Mouse (Mus musculus): ENCODE measurements around the gene Fto. TPM values are rescaled to one million over a fixed set of nuclear protein-coding genes. Genes with fewer than 3 reads are reported as not detected.

Gene Fto
- total and polyA plus RNA-seq, 3 experiments = 8.4 to 43.2 (median 15.7) TPM

DNA sequence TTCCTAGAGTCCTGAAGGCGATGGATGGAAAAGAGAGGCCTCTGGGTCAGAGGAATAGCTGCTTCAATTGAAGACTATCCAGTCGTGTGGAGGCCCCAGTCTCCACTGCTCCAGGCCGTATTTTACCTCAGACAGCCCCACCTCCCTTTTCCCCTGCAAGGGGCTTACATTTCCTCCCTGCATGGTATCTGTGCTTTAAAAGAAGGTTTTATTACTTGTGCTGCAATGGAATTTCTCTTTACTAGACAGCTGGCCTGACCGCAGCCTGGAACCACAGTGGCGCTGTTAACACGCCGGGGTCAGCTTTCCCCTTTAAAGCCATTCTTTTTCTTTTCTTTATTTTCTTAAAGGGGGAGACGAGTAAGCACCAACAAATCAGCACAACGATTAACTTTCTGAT, 300.3 kb downstream of the Fto start:
- DNase-seq (ENCODE audit: extremely low read depth) = no peak

DNA sequence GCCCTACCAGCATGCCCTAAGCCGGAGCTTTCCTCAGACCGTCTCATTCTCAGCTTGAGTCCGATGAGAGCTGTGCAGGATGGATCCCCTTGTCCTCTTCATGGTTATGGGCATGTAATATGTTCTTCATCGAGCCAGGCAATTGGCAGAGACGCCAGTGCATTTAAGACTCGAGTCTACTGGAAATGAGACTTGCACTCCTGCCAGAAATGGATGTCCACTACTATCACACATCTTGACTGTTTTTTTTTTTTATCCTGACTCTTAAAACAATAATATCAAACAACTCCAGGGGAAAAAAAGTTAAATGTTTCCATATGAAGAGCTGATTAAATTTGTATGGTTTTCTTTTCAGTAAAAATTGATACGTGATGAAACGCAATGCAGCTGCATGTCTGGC, 301.9 kb downstream of the Fto start:
- no peak overlapping the region for H3K4me2 ChIP-seq (ENCODE audit: insufficient read depth, low read depth, poor library complexity, severe bottlenecking)
- no peak overlapping the region for H3K4me3 ChIP-seq (replicated peaks in 1 of 3; ENCODE audit: low read depth in 2 of 3, low read length in 2 of 3, poor library complexity in 1 of 3)
- peaks cover 0 to 27% of the 10 kb centered on the region in 2 experiments for H3K36me3 ChIP-seq (replicated peaks in 1 of 2; ENCODE audit: control insufficient read depth in 1 of 2, insufficient read depth in 1 of 2, low read length in 1 of 2)
- 0 out of 4 replicates have a peak, but pooled peaks cover 0 to under 1% of the 10 kb centered on the region in 2 experiments for H3K4me1 ChIP-seq (ENCODE audit: control insufficient read depth in 1 of 2, insufficient read depth in 2 of 2)
- no peak overlapping the region for H3K27ac ChIP-seq (ENCODE audit: insufficient read depth, low read depth)
- no peaks in the 10 kb centered on the region for H3K9me3 ChIP-seq (replicated peaks; ENCODE audit: low read length)
- in situ Hi-C loops (cut with MboI; ENCODE audit: low pct_ligation_motif_present, low pct_unique_long_range_greater_than_20kb, low sequenced_read_pairs) = no loop called here
- H3K79me2 ChIP-seq (replicated peaks; ENCODE audit: control insufficient read depth, extremely low read depth, insufficient read depth, poor library complexity, severe bottlenecking) = no peaks in the 10 kb centered on the region
- dilution Hi-C loops (cut with MboI; ENCODE audit: extremely low pct_ligation_motif_present, extremely low pct_unique_long_range_greater_than_20kb, low sequenced_read_pairs) = no loop called here
- no peak for DNase-seq (ENCODE audit: extremely low read depth)
- H3K27me3 ChIP-seq (replicated peaks) = no peaks in the 10 kb centered on the region
- no peak overlapping the region for H3K9ac ChIP-seq (ENCODE audit: insufficient read depth, low read depth)
- no peak for TF ChIP-seq MAFK (IDR thresholded peaks at IDR 0.05; ENCODE audit: insufficient replicate concordance, low read length)
- TF ChIP-seq CHD2 (IDR thresholded peaks at IDR 0.05; ENCODE audit: low read length) = no peak
- TF ChIP-seq BHLHE40 (IDR thresholded peaks at IDR 0.05; ENCODE audit: low read depth, low read length) = no peak
- TF ChIP-seq ETS1 (conservative IDR thresholded peaks at IDR 0.05; ENCODE audit: low read depth, low read length) = no peak
- TF ChIP-seq USF1 (IDR thresholded peaks at IDR 0.05; ENCODE audit: low read depth, low read length) = no peak
- TF ChIP-seq CHD1 (IDR thresholded peaks at IDR 0.05; ENCODE audit: low read depth, low read length) = no peak
- no peak for TF ChIP-seq UBTF (IDR thresholded peaks at IDR 0.05; ENCODE audit: low read depth, low read length)
- TF ChIP-seq ZC3H11A (IDR thresholded peaks at IDR 0.05; ENCODE audit: low read depth, low read length) = no peak
- no peak for TF ChIP-seq MXI1 (IDR thresholded peaks at IDR 0.05; ENCODE audit: low read depth, low read length)
- no peak for TF ChIP-seq HCFC1 (IDR thresholded peaks at IDR 0.05; ENCODE audit: low read depth, low read length)

More for the DNA sequence above, 300.3 kb downstream of the Fto start:
- H3K27ac ChIP-seq (ENCODE audit: insufficient read depth, low read depth) = no peak overlapping the region
- no peak overlapping the region for H3K9ac ChIP-seq (ENCODE audit: insufficient read depth, low read depth)
- dilution Hi-C loops (cut with MboI; ENCODE audit: extremely low pct_ligation_motif_present, extremely low pct_unique_long_range_greater_than_20kb, low sequenced_read_pairs) = no loop called here
- no peaks in the 10 kb centered on the region for H3K4me1 ChIP-seq (ENCODE audit: control insufficient read depth in 1 of 2, insufficient read depth in 2 of 2)
- in situ Hi-C loops (cut with MboI; ENCODE audit: low pct_ligation_motif_present, low pct_unique_long_range_greater_than_20kb, low sequenced_read_pairs) = no loop called here
- H3K4me3 ChIP-seq (replicated peaks in 1 of 3; ENCODE audit: low read depth in 2 of 3, low read length in 2 of 3, poor library complexity in 1 of 3) = no peak overlapping the region
- TF ChIP-seq MXI1 (IDR thresholded peaks at IDR 0.05; ENCODE audit: low read depth, low read length) (no peak), MYC (IDR thresholded peaks at IDR 0.05; ENCODE audit: low read depth, low read length) (no peak), POLR2AphosphoS2 (IDR thresholded peaks at IDR 0.05; ENCODE audit: low read depth, low read length) (no peak), MAX (IDR thresholded peaks at IDR 0.05; ENCODE audit: low read length) (no peak), ETS1 (conservative IDR thresholded peaks at IDR 0.05; ENCODE audit: low read depth, low read length) (no peak), HCFC1 (IDR thresholded peaks at IDR 0.05; ENCODE audit: low read depth, low read length) (no peak), RAD21 (IDR thresholded peaks at IDR 0.05; ENCODE audit: low read depth, low read length) (no peak)
- no peaks in the 10 kb centered on the region for H3K79me2 ChIP-seq (replicated peaks; ENCODE audit: control insufficient read depth, extremely low read depth, insufficient read depth, poor library complexity, severe bottlenecking)
- no peak overlapping the region for H3K4me2 ChIP-seq (ENCODE audit: insufficient read depth, low read depth, poor library complexity, severe bottlenecking)
- no peaks in the 10 kb centered on the region for H3K9me3 ChIP-seq (replicated peaks; ENCODE audit: low read length)
- H3K36me3 ChIP-seq (replicated peaks in 1 of 2; ENCODE audit: control insufficient read depth in 1 of 2, insufficient read depth in 1 of 2, low read length in 1 of 2) = peaks cover 0 to 22% of the 10 kb centered on the region in 2 experiments
- no peaks in the 10 kb centered on the region for H3K27me3 ChIP-seq (replicated peaks)

Data from CH12.LX (cell line).